Mouse (Mus musculus) stomach, postnatal 0 days (tissue): Measurements from ENCODE around the gene Zfand5. TPM values are rescaled to one million over a fixed set of nuclear protein-coding genes. Genes with fewer than 3 reads are reported as not detected.

Experiments used
- ATAC-seq: fragments of 200-750 bp; cut with Nextera tagmentation; 2 replicates; pipeline ENCODE4 v1.8.0; 2017; ENCODE audit not compliant: low FRiP score, low TSS enrichment
- DNase-seq: peaks from one replicate; pipeline ENCODE4 v3.0.0-alpha.2; 2016; ENCODE audit warnings: low spot score
- H3K27ac ChIP-seq: fragments of 300-500 bp; sonication (generic); replicated peaks from 2 replicates; pipeline ENCODE4 v1.5.1; 2014; ENCODE audit warnings: mild to moderate bottlenecking, control low read depth
- H3K27me3 ChIP-seq: fragments of 300-500 bp; sonication (generic); 2 replicates; pipeline ENCODE4 v1.6.1; 2014; ENCODE audit warnings: low read length; ENCODE audit not compliant: control insufficient read depth, insufficient read depth
- H3K36me3 ChIP-seq: fragments of 300-500 bp; sonication (generic); 2 replicates; pipeline ENCODE4 v1.6.1; 2014; ENCODE audit warnings: low read length, mixed read lengths; ENCODE audit not compliant: control insufficient read depth, insufficient read depth
- H3K4me1 ChIP-seq: fragments of 300-500 bp; sonication (generic); replicated peaks from 2 replicates; pipeline ENCODE4 v1.6.1; 2014; ENCODE audit warnings: antibody characterized with exemption; ENCODE audit not compliant: control insufficient read depth, insufficient read depth
- H3K4me2 ChIP-seq: fragments of 300-500 bp; sonication (generic); replicated peaks from 2 replicates; pipeline ENCODE4 v1.6.1; 2014; ENCODE audit warnings: low read depth, mild to moderate bottlenecking, control low read depth, moderate library complexity
- H3K4me3 ChIP-seq: fragments of 300-500 bp; sonication (generic); 2 replicates; pipeline ENCODE4 v1.5.1; 2014; ENCODE audit warnings: low read depth, low read length, control low read depth
- H3K9ac ChIP-seq: fragments of 300-500 bp; sonication (generic); 2 replicates; pipeline ENCODE4 v1.6.1; 2014; ENCODE audit warnings: mild to moderate bottlenecking, low read length, control low read depth, mixed read lengths
- H3K9me3 ChIP-seq: fragments of 300-500 bp; sonication (generic); 2 replicates; pipeline ENCODE4 v1.6.1; 2016; ENCODE audit warnings: low read length; ENCODE audit not compliant: control insufficient read depth
- CTCF ChIP-seq: IDR thresholded peaks from 2 replicates; pipeline ENCODE4 v1.5.1; 2016; ENCODE audit warnings: antibody characterized with exemption, low read depth, mild to moderate bottlenecking, moderate library complexity
- EP300 ChIP-seq: optimal IDR thresholded peaks from 2 replicates; pipeline ENCODE3; 2016; ENCODE audit warnings: antibody characterized with exemption
- WGBS: fragments of 180-500 bp; shearing (Covaris S2); extraction: QIAGEN DNeasy Blood & Tissue Kit; methylation state at CpG from one replicate; pipeline ENCODE4 v1.1.7; 2014; 5-methylcytosine and 5-hydroxymethylcytosine counted together
- polyA plus RNA-seq: library from polyadenylated mRNA; unstranded; fragments of >200 nt; fragmentation: Nextera tagmentation; extraction: Ambion mirVana; gene quantifications from 2 replicates; pipeline ENCODE4 v1.2.1, GENCODE M21; 2015

The Zfand5 gene
- polyA plus RNA-seq, 1 experiment from 2014 or later, result 82.5 TPM

GRCm38 (mm10) chr19:21315701-21316100 lies 43.6 kb downstream of the Zfand5 start:
- TF ChIP-seq CTCF (no peak), EP300 (no peak)
- Histone ChIP-seq H3K27ac (no peak overlapping the region), H3K9ac (no peak overlapping the region), H3K4me3 (no peak overlapping the region), H3K4me1 (no peaks in the 10 kb centered on the region), H3K4me2 (no peak overlapping the region), H3K27me3 (no peaks in the 10 kb centered on the region), H3K9me3 (no peaks in the 10 kb centered on the region), H3K36me3 (no peaks in the 10 kb centered on the region)
- WGBS, result 62% methylated on average over 3 of the region's 3 CpGs
- ATAC-seq (no peak), DNase-seq (no peak)

- Histone ChIP-seq H3K9me3 (no peaks in the 10 kb centered on the region), H3K9ac (no peak overlapping the region), H3K27ac (no peak overlapping the region), H3K36me3 (no peaks in the 10 kb centered on the region), H3K4me3 (no peak overlapping the region), H3K27me3 (no peaks in the 10 kb centered on the region), H3K4me1 (no peaks in the 10 kb centered on the region), H3K4me2 (no peak overlapping the region)
- DNase-seq (no peak), ATAC-seq (no peak)
- WGBS, result 95% methylated on average over 1 of the region's 1 CpGs
- no peak for TF ChIP-seq CTCF
- no peak for TF ChIP-seq EP300
These were observed 47.5 kb downstream of the Zfand5 start for GRCm38 (mm10) chr19:21319618-21320017.

GRCm38 (mm10) chr19:21325333-21325732 lies 53.3 kb downstream of the Zfand5 start:
- H3K9me3 ChIP-seq, result no peaks in the 10 kb centered on the region
- H3K4me1 ChIP-seq, result no peaks in the 10 kb centered on the region
- no peaks in the 10 kb centered on the region for H3K36me3 ChIP-seq
- WGBS, result 76% methylated on average over 3 of the region's 3 CpGs
- DNase-seq (no peak), ATAC-seq (no peak)
- H3K27ac ChIP-seq, result no peak overlapping the region
- no peak for TF ChIP-seq EP300
- TF ChIP-seq CTCF, result no peak
- H3K4me2 ChIP-seq, result no peak overlapping the region
- H3K27me3 ChIP-seq, result no peaks in the 10 kb centered on the region
- no peak overlapping the region for H3K4me3 ChIP-seq
- no peak overlapping the region for H3K9ac ChIP-seq

- WGBS, result 60% methylated on average over 9 of the region's 9 CpGs
- no peak overlapping the region for H3K9ac ChIP-seq
These were observed 56.9 kb downstream of the Zfand5 start for GRCm38 (mm10) chr19:21328951-21329350.

GRCm38 (mm10) chr19:21329770-21330169 lies 57.7 kb downstream of the Zfand5 start:
- no peaks in the 10 kb centered on the region for H3K27me3 ChIP-seq
- peak; percentile 14 for DNase-seq
- TF ChIP-seq EP300 (no peak), CTCF (no peak)
- no peak for ATAC-seq
- H3K4me2 ChIP-seq, result no peak overlapping the region
- H3K36me3 ChIP-seq, result no peaks in the 10 kb centered on the region
- no peak overlapping the region for H3K9ac ChIP-seq
- no peaks in the 10 kb centered on the region for H3K4me1 ChIP-seq
- 47% methylated on average over 5 of the region's 5 CpGs for WGBS
- H3K9me3 ChIP-seq, result no peaks in the 10 kb centered on the region
- H3K27ac ChIP-seq, result no peak overlapping the region
- H3K4me3 ChIP-seq, result no peak overlapping the region

More at GRCm38 (mm10) chr19:21328951-21329350, 56.9 kb downstream of the Zfand5 start:
- TF ChIP-seq EP300 (no peak), CTCF (no peak)
- Histone ChIP-seq H3K27me3 (no peaks in the 10 kb centered on the region), H3K27ac (no peak overlapping the region), H3K36me3 (no peaks in the 10 kb centered on the region), H3K4me1 (no peaks in the 10 kb centered on the region), H3K9me3 (no peaks in the 10 kb centered on the region), H3K4me2 (no peak overlapping the region), H3K4me3 (no peak overlapping the region)
- ATAC-seq (no peak), DNase-seq (no peak)

- DNase-seq (no peak), ATAC-seq (no peak)
- H3K4me3 ChIP-seq, result no peak overlapping the region
- H3K36me3 ChIP-seq, result no peaks in the 10 kb centered on the region
- no peaks in the 10 kb centered on the region for H3K4me1 ChIP-seq
- no peak overlapping the region for H3K27ac ChIP-seq
- H3K4me2 ChIP-seq, result no peak overlapping the region
- TF ChIP-seq CTCF (no peak), EP300 (no peak)
- no peaks in the 10 kb centered on the region for H3K27me3 ChIP-seq
- no peaks in the 10 kb centered on the region for H3K9me3 ChIP-seq
- no peak overlapping the region for H3K9ac ChIP-seq
- WGBS, result 80% methylated on average over 6 of the region's 6 CpGs
These were observed 58.4 kb downstream of the Zfand5 start for GRCm38 (mm10) chr19:21330305-21331115.
